Mouse (Mus musculus): ENCODE measurements at regions not wholly inside any gene's neighbourhood (a gene's known extent, or its start where the extent isn't known, plus 50 kb on each side); places are given as distances from the start of the nearest gene placed in this dataset.

- TF ChIP-seq POLR2A (IDR thresholded peaks at IDR 0.05; ENCODE audit: control insufficient read depth, extremely low read depth, insufficient read depth, low read length, poor library complexity) (no peak), CTCF (IDR thresholded peaks at IDR 0.05; ENCODE audit: borderline replicate concordance, control insufficient read depth, extremely low read depth, insufficient read depth, low read length, poor library complexity) (no peak)
Observed at GRCm38 (mm10) chr13:42392701-42393100, 91.4 kb downstream of the Edn1 start.
